Mouse (Mus musculus) mature B cell (primary cell): ENCODE data around the gene Pdcd11.

Experiments
- in situ Hi-C: fragments of 300-500 bp; cut with MboI; formaldehyde crosslinking; loops from 2 replicates; pipeline ENCODE4 v1.14.3; 2019

Gene Pdcd11

GRCm38 (mm10) chr19:47090550-47091156 lies at the start of gene Pdcd11, which contains the start of gene Usmg5:
Pdcd11 (plus strand) TSS chr19:47090768.
Usmg5 (minus strand) TSS chr19:47090647.
- in situ Hi-C loops = no loop called here

- in situ Hi-C loops = no loop called here
These were observed 47.0 kb upstream of the Pdcd11 start for GRCm38 (mm10) chr19:47043608-47044007.

- in situ Hi-C loops = no loop called here
These were observed 44.2 kb upstream of the Pdcd11 start for GRCm38 (mm10) chr19:47046343-47046742.

GRCm38 (mm10) chr19:47047236-47047833 lies 43.2 kb upstream of the Pdcd11 start:
- in situ Hi-C loops = no loop called here

GRCm38 (mm10) chr19:47049061-47049460 lies 41.5 kb upstream of the Pdcd11 start:
- in situ Hi-C loops = no loop called here

GRCm38 (mm10) chr19:47049840-47050239 lies 40.7 kb upstream of the Pdcd11 start:
- in situ Hi-C loops = no loop called here

- in situ Hi-C loops = no loop called here
These were observed 40.1 kb upstream of the Pdcd11 start, which contains the start of gene Pcgf6 for GRCm38 (mm10) chr19:47050271-47051032. Pcgf6 (minus strand) TSS chr19:47050906.

- in situ Hi-C loops = no loop called here
These were observed 37.6 kb upstream of the Pdcd11 start for GRCm38 (mm10) chr19:47052927-47053326.

GRCm38 (mm10) chr19:47053471-47053870 lies 37.1 kb upstream of the Pdcd11 start:
- in situ Hi-C loops = no loop called here

- in situ Hi-C loops = no loop called here
These were observed 32.9 kb upstream of the Pdcd11 start for GRCm38 (mm10) chr19:47057684-47058083.

GRCm38 (mm10) chr19:47065860-47066259 lies 24.7 kb upstream of the Pdcd11 start:
- in situ Hi-C loops = no loop called here

GRCm38 (mm10) chr19:47067096-47067882 lies 23.3 kb upstream of the Pdcd11 start, which contains the start of gene Taf5:
Taf5 (plus strand) TSS chr19:47067746.
- in situ Hi-C loops = no loop called here

GRCm38 (mm10) chr19:47067924-47068611 lies 22.5 kb upstream of the Pdcd11 start:
- in situ Hi-C loops = no loop called here

- in situ Hi-C loops = no loop called here
These were observed 2.3 kb upstream of the Pdcd11 start for GRCm38 (mm10) chr19:47088226-47088625.

GRCm38 (mm10) chr19:47089718-47090525 lies 646 bp upstream of the Pdcd11 start:
- in situ Hi-C loops = no loop called here

GRCm38 (mm10) chr19:47101080-47101479 lies 10.5 kb downstream of the Pdcd11 start:
- in situ Hi-C loops = no loop called here

- in situ Hi-C loops = no loop called here
These were observed 14.2 kb downstream of the Pdcd11 start for GRCm38 (mm10) chr19:47104641-47105271.

- in situ Hi-C loops = no loop called here
These were observed 28.1 kb downstream of the Pdcd11 start for GRCm38 (mm10) chr19:47118634-47119033.

- in situ Hi-C loops = loop anchor here (5.0 kb wide), 1 partner anchor 46 kb away; no protein-coding TSS in a partner anchor
These were observed 30.5 kb downstream of the Pdcd11 start for GRCm38 (mm10) chr19:47121054-47121453.

- in situ Hi-C loops = loop anchor here (5.0 kb wide), 1 partner anchor 44 kb away; no protein-coding TSS in a partner anchor
These were observed 32.2 kb downstream of the Pdcd11 start for GRCm38 (mm10) chr19:47122802-47123201.
